Mouse (Mus musculus): Measurements from ENCODE around the gene Tmco5b.

- TF ChIP-seq POLR2A (IDR thresholded peaks at IDR 0.05; ENCODE audit: borderline replicate concordance, extremely low read depth, insufficient read depth, insufficient read length, poor library complexity, severe bottlenecking): no peak
- no peak for TF ChIP-seq CTCF (IDR thresholded peaks at IDR 0.05; ENCODE audit: borderline replicate concordance, extremely low read depth, insufficient read depth, insufficient read length)
Observed at GRCm38 (mm10) chr2:113236993-113237392, 48.5 kb upstream of the Tmco5b start.

All from brain, embryonic 14.5 days (tissue).